Mouse (Mus musculus): ENCODE results near the gene Fam111a.

GRCm38 (mm10) chr19:12498321-12498720 is 47.2 kb upstream of the Fam111a start:
- no peak for TF ChIP-seq CTCF (IDR thresholded peaks at IDR 0.05; ENCODE audit: insufficient read depth, low read depth, low read length)
- no peak for TF ChIP-seq POLR2A (IDR thresholded peaks at IDR 0.05; ENCODE audit: insufficient read depth, low read depth, low read length)

All from olfactory bulb, adult 2 months (tissue).